Mouse (Mus musculus): ENCODE results near the gene Tectb. TPM values are rescaled to one million over a fixed set of nuclear protein-coding genes. Genes with fewer than 3 reads are reported as not detected.

Gene Tectb
- polyA plus RNA-seq, 1 experiment from 2014 or later = not detected

- peak overlapping the region; percentile 68 for H3K27ac ChIP-seq (ENCODE audit: low read depth, low read length)
- no peak for TF ChIP-seq CTCF (IDR thresholded peaks at IDR 0.05; ENCODE audit: low read depth)
- H3K4me3 ChIP-seq (ENCODE audit: low read depth, low read length) = no peak overlapping the region
- H3K9me3 ChIP-seq (ENCODE audit: control insufficient read depth) = no peaks in the 10 kb centered on the region
- WGBS = 16% methylated on average over 8 of the region's 8 CpGs
- no peak overlapping the region for H3K9ac ChIP-seq (ENCODE audit: low read depth, low read length)
- H3K27me3 ChIP-seq (replicated peaks; ENCODE audit: control insufficient read depth, insufficient read depth, low read length) = no peaks in the 10 kb centered on the region
- H3K36me3 ChIP-seq (ENCODE audit: control insufficient read depth, insufficient read depth) = no peaks in the 10 kb centered on the region
- H3K4me1 ChIP-seq (replicated peaks; ENCODE audit: control insufficient read depth, insufficient read depth, low read length) = no peaks in the 10 kb centered on the region
- peak; percentile 94 for ATAC-seq
- H3K4me2 ChIP-seq (replicated peaks; ENCODE audit: low read depth) = no peak overlapping the region
Observed at GRCm38 (mm10) chr19:55232136-55232535, 51.6 kb downstream of the Tectb start.

DNA sequence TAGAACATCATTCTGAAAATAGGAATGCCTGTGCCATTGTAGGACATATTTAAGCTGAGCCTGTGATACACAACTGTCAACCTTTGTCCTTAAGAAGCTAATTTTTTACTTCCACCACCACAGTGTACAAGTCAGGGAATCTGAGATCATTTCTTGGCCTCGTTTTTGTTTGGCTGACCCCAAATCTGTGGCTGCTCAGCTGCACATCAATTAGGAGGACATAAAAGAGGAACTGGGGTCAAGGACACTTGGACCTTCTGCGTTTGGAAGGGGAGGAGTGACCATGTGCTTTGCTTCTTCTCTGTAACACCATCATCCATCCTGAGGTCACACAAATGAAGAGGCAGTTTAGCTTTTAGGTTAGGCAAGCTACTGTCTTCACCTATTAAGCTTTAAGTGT, 55.5 kb downstream of the Tectb start:
- H3K27me3 ChIP-seq (replicated peaks; ENCODE audit: control insufficient read depth, insufficient read depth, low read length) = no peaks in the 10 kb centered on the region
- no peak overlapping the region for H3K9ac ChIP-seq (ENCODE audit: low read depth, low read length)
- no peak overlapping the region for H3K27ac ChIP-seq (ENCODE audit: low read depth, low read length)
- WGBS = 26% methylated on average over 2 of the region's 2 CpGs
- H3K9me3 ChIP-seq (ENCODE audit: control insufficient read depth) = no peaks in the 10 kb centered on the region
- H3K4me1 ChIP-seq (replicated peaks; ENCODE audit: control insufficient read depth, insufficient read depth, low read length) = no peaks in the 10 kb centered on the region
- no peak overlapping the region for H3K4me3 ChIP-seq (ENCODE audit: low read depth, low read length)
- no peak for ATAC-seq
- TF ChIP-seq CTCF (IDR thresholded peaks at IDR 0.05; ENCODE audit: low read depth) = no peak
- no peaks in the 10 kb centered on the region for H3K36me3 ChIP-seq (ENCODE audit: control insufficient read depth, insufficient read depth)
- H3K4me2 ChIP-seq (replicated peaks; ENCODE audit: low read depth) = no peak overlapping the region

DNA sequence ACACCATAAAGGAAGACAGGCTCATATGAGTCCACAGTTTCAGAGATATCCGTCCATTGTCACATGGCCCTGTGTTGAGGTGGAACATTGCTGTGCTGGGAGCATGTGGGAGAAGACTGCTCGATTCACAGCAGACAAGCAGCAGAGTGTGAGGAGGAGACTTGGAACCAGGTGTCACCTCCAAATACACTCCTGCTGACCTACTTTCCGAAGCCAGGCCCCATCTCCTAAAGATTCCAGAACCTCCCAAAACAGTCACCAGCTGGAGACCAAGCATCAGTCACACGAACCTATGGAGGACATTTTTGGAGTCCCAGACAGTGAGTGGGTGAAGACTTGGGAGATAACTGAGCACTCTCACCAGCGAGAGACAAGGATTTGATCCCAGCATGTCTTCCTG, 56.0 kb downstream of the Tectb start:
- no peaks in the 10 kb centered on the region for H3K36me3 ChIP-seq (ENCODE audit: control insufficient read depth, insufficient read depth)
- TF ChIP-seq CTCF (IDR thresholded peaks at IDR 0.05; ENCODE audit: low read depth) = no peak
- no peak overlapping the region for H3K27ac ChIP-seq (ENCODE audit: low read depth, low read length)
- 69% methylated on average over 5 of the region's 5 CpGs for whole genome bisulfite sequencing
- no peak for ATAC-seq
- H3K27me3 ChIP-seq (replicated peaks; ENCODE audit: control insufficient read depth, insufficient read depth, low read length) = no peaks in the 10 kb centered on the region
- no peaks in the 10 kb centered on the region for H3K9me3 ChIP-seq (ENCODE audit: control insufficient read depth)
- H3K4me1 ChIP-seq (replicated peaks; ENCODE audit: control insufficient read depth, insufficient read depth, low read length) = no peaks in the 10 kb centered on the region
- H3K4me2 ChIP-seq (replicated peaks; ENCODE audit: low read depth) = no peak overlapping the region
- no peak overlapping the region for H3K4me3 ChIP-seq (ENCODE audit: low read depth, low read length)
- no peak overlapping the region for H3K9ac ChIP-seq (ENCODE audit: low read depth, low read length)

DNA sequence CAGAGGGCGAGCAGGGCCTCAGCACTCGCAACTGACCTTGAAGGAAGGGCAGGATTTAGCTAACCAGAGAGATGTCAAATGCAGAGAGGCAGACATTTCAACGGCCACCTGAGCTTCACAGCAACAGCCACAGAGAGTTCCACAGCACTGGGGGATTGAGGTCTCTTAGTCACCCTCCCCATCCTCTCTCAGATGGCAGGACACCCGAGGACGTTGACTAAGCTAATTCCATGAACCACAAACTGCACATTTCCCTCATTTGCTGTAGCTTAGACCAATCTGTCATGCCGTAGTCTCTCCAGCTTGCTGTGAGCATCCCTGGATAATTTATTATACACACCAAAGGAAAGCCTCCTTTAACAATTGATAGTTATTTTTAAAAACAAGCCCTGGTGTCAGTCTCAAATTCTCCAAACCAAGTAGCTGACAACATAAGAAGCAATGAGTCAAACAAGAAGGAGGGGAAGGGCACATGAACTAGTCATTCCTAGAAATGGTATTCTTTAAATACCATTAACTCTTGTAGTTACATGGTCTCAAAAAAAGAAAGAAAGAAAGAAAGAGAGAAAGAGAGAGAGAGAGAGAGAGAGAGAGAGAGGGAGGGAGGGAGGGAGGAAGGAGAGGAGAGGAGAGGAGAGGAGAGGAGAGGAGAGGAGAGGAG, 59.4 kb downstream of the Tectb start:
- Histone ChIP-seq H3K9ac (ENCODE audit: low read depth, low read length) (no peak overlapping the region; the same call in 1 of the 2 replicates), H3K27me3 (replicated peaks; ENCODE audit: control insufficient read depth, insufficient read depth, low read length) (no peaks in the 10 kb centered on the region), H3K4me3 (ENCODE audit: low read depth, low read length) (no peak overlapping the region), H3K4me2 (replicated peaks; ENCODE audit: low read depth) (no peak overlapping the region), H3K27ac (ENCODE audit: low read depth, low read length) (no peak overlapping the region), H3K36me3 (ENCODE audit: control insufficient read depth, insufficient read depth) (no peaks in the 10 kb centered on the region), H3K9me3 (ENCODE audit: control insufficient read depth) (no peaks in the 10 kb centered on the region), H3K4me1 (replicated peaks; ENCODE audit: control insufficient read depth, insufficient read depth, low read length) (no peaks in the 10 kb centered on the region)
- no peak for TF ChIP-seq CTCF (IDR thresholded peaks at IDR 0.05; ENCODE audit: low read depth)
- no peak for ATAC-seq
- 72% methylated on average over 6 of the region's 6 CpGs for WGBS

GRCm38 (mm10) chr19:55241186-55241645, 60.7 kb downstream of the Tectb start, which contains the start of gene Gucy2g:
Gene Gucy2g, minus strand, starts transcription at chr19:55241236.
- no peaks in the 10 kb centered on the region for H3K27me3 ChIP-seq (replicated peaks; ENCODE audit: control insufficient read depth, insufficient read depth, low read length)
- H3K4me1 ChIP-seq (replicated peaks; ENCODE audit: control insufficient read depth, insufficient read depth, low read length) = no peaks in the 10 kb centered on the region
- no peaks in the 10 kb centered on the region for H3K9me3 ChIP-seq (ENCODE audit: control insufficient read depth)
- no peak within 1 kb of the TSS for H3K9ac ChIP-seq (ENCODE audit: low read depth, low read length)
- no peak for TF ChIP-seq CTCF (IDR thresholded peaks at IDR 0.05; ENCODE audit: low read depth)
- ATAC-seq = no peak
- no peak within 1 kb of the TSS for H3K4me3 ChIP-seq (ENCODE audit: low read depth, low read length)
- H3K4me2 ChIP-seq (replicated peaks; ENCODE audit: low read depth) = no peak within 1 kb of the TSS
- H3K27ac ChIP-seq (ENCODE audit: low read depth, low read length) = no peak within 1 kb of the TSS
- H3K36me3 ChIP-seq (ENCODE audit: control insufficient read depth, insufficient read depth) = no peaks in the 10 kb centered on the region
- WGBS = 84% methylated on average over 6 of the region's 6 CpGs

- Histone ChIP-seq H3K36me3 (ENCODE audit: control insufficient read depth, insufficient read depth) (no peaks in the 10 kb centered on the region), H3K27me3 (replicated peaks; ENCODE audit: control insufficient read depth, insufficient read depth, low read length) (no peaks in the 10 kb centered on the region), H3K4me1 (replicated peaks; ENCODE audit: control insufficient read depth, insufficient read depth, low read length) (no peaks in the 10 kb centered on the region), H3K9ac (ENCODE audit: low read depth, low read length) (no peak overlapping the region), H3K9me3 (ENCODE audit: control insufficient read depth) (no peaks in the 10 kb centered on the region), H3K4me3 (ENCODE audit: low read depth, low read length) (no peak overlapping the region), H3K27ac (ENCODE audit: low read depth, low read length) (peak overlapping the region; percentile 68), H3K4me2 (replicated peaks; ENCODE audit: low read depth) (no peak overlapping the region)
- 30% methylated on average over 7 of the region's 7 CpGs for WGBS
- peak; percentile 48 for ATAC-seq
- peak; percentile 73 for TF ChIP-seq CTCF (IDR thresholded peaks at IDR 0.05; ENCODE audit: low read depth)
Observed at GRCm38 (mm10) chr19:55244791-55245231, 64.3 kb downstream of the Tectb start.

Small RNA genes within 50 kb of the gene (microRNA-seq; reads per million reads assigned to microRNA genes)
- gene Mir6715 = not detected

Other genes with a start within 250 kb of the Tectb start
- gene Gpam, start 53.5 kb upstream of the Tectb start, polyA plus RNA-seq (2015; fragmentation: Nextera tagmentation; extraction: Ambion mirVana) = 6.3 and 6.6 TPM in 2 replicates
- 0.12 and 0.17 TPM in 2 replicates for gene Gucy2g, start 60.5 kb downstream of the Tectb start, polyA plus RNA-seq (2015; fragmentation: Nextera tagmentation; extraction: Ambion mirVana)
- gene Acsl5, start 71.2 kb downstream of the Tectb start, polyA plus RNA-seq (2015; fragmentation: Nextera tagmentation; extraction: Ambion mirVana) = 1,862 and 1,917 TPM in 2 replicates
- 39.8 and 44.7 TPM in 2 replicates for gene Zdhhc6, start 135.3 kb downstream of the Tectb start, polyA plus RNA-seq (2015; fragmentation: Nextera tagmentation; extraction: Ambion mirVana)
- 21.3 and 23.2 TPM in 2 replicates for gene Vti1a, start 135.6 kb downstream of the Tectb start, polyA plus RNA-seq (2015; fragmentation: Nextera tagmentation; extraction: Ambion mirVana)

Measured in intestine, postnatal 0 days (tissue).